Mouse (Mus musculus): ENCODE results near the gene Sod3. TPM values are rescaled to one million over a fixed set of nuclear protein-coding genes. Genes with fewer than 3 reads are reported as not detected.

The Sod3 gene
- total and polyA plus RNA-seq, 2 experiments, result 7.1 to 35.5 TPM

- TF ChIP-seq CTCF (IDR thresholded peaks at IDR 0.05; ENCODE audit: low read depth, low read length) (no peak), POLR2A (IDR thresholded peaks at IDR 0.05; ENCODE audit: extremely low read depth, insufficient read depth, low read length) (no peak)
- Histone ChIP-seq H3K9ac (ENCODE audit: low read depth, low read length) (no peak overlapping the region), H3K27me3 (ENCODE audit: control insufficient read depth, insufficient read depth, low read length) (no peaks in the 10 kb centered on the region), H3K27ac (replicated peaks; ENCODE audit: insufficient read depth, low read depth, low read length) (no peak overlapping the region), H3K4me3 (ENCODE audit: insufficient read depth, low read depth, low read length) (no peak overlapping the region), H3K79me2 (ENCODE audit: control insufficient read depth, insufficient read depth, low read length) (no peaks in the 10 kb centered on the region), H3K4me1 (ENCODE audit: control insufficient read depth, insufficient read depth, low read length) (no peaks in the 10 kb centered on the region), H3K36me3 (ENCODE audit: control insufficient read depth, insufficient read depth, low read length) (peaks cover 1% of the 10 kb centered on the region; the same call in 1 of the 2 replicates)
- 82% methylated on average over 2 of the region's 2 CpGs for WGBS
- no peak for DNase-seq (ENCODE audit: extremely low read depth, low read depth, low spot score)
These were observed 52.9 kb downstream of the Sod3 start for GRCm38 (mm10) chr5:52416485-52416884.

Other genes starting within 250 kb of the Sod3 start
- gene Dhx15, start 173.3 kb upstream of the Sod3 start, total RNA-seq (2014; rRNA removed), result 65.7 and 67.9 TPM in 2 replicates
- 16.4 and 17.4 TPM in 2 replicates for gene Dhx15, start 173.3 kb upstream of the Sod3 start, polyA plus RNA-seq (2012; rRNA removed)
- 0.83 and 1.2 TPM in 2 replicates for gene Ccdc149, start 107.7 kb downstream of the Sod3 start, total RNA-seq (2014; rRNA removed)
- gene Ccdc149, start 107.7 kb downstream of the Sod3 start, polyA plus RNA-seq (2012; rRNA removed), result 0.42 and 0.43 TPM in 2 replicates
- 0.18 and 0.20 TPM in 2 replicates for gene Lgi2, start 202.7 kb downstream of the Sod3 start, total RNA-seq (2014; rRNA removed)
- 0.04 and 0.06 TPM in 2 replicates for gene Lgi2, start 202.7 kb downstream of the Sod3 start, polyA plus RNA-seq (2012; rRNA removed)

Measured in liver, adult 2 months (tissue).